Mouse (Mus musculus) lung, postnatal 0 days (tissue): ENCODE data around the gene Hist1h2bf. TPM values are rescaled to one million over a fixed set of nuclear protein-coding genes. Genes with fewer than 3 reads are reported as not detected.
"Not testable (repeated sequence)": the region's sequence is repeated elsewhere in the genome, so short reads cannot be mapped to it uniquely, and the experiment has no call there.

Source experiments
- ATAC-seq: fragments of 200-750 bp; cut with Nextera tagmentation; 2 replicates; pipeline ENCODE4 v1.8.0; 2017; ENCODE audit warnings: moderate library complexity
- DNase-seq: peaks from one replicate; pipeline ENCODE4 v3.0.0-alpha.2; 2016; ENCODE audit warnings: low spot score
- H3K27ac ChIP-seq: fragments of 300-500 bp; sonication (generic); 2 replicates; pipeline ENCODE4 v1.5.1; 2014; ENCODE audit warnings: antibody characterized with exemption, mild to moderate bottlenecking, low read length, mixed read lengths
- H3K27me3 ChIP-seq: fragments of 300-500 bp; sonication (generic); replicated peaks from 2 replicates; pipeline ENCODE4 v1.6.1; 2014; ENCODE audit warnings: low read length, mixed read lengths; ENCODE audit not compliant: insufficient read depth
- H3K36me3 ChIP-seq: fragments of 300-500 bp; sonication (generic); 2 replicates; pipeline ENCODE4 v1.6.1; 2014; ENCODE audit warnings: low read length, mixed read lengths; ENCODE audit not compliant: insufficient read depth
- H3K4me1 ChIP-seq: fragments of 300-500 bp; sonication (generic); 2 replicates; pipeline ENCODE4 v1.6.1; 2014; ENCODE audit warnings: antibody characterized with exemption, low read depth, low read length, mixed read lengths; ENCODE audit not compliant: insufficient read depth
- H3K4me2 ChIP-seq: fragments of 300-500 bp; sonication (generic); replicated peaks from 2 replicates; pipeline ENCODE4 v1.6.1; 2014; ENCODE audit warnings: low read depth, mild to moderate bottlenecking, low read length, moderate library complexity, mixed read lengths
- H3K4me3 ChIP-seq: fragments of 300-500 bp; sonication (generic); 2 replicates; pipeline ENCODE4 v1.5.1; 2014; ENCODE audit warnings: low read depth, low read length
- H3K9ac ChIP-seq: fragments of 300-500 bp; sonication (generic); replicated peaks from 2 replicates; pipeline ENCODE4 v1.6.1; 2014; ENCODE audit warnings: low read depth, mild to moderate bottlenecking
- H3K9me3 ChIP-seq: fragments of 300-500 bp; sonication (generic); 2 replicates; pipeline ENCODE4 v1.6.1; 2016; ENCODE audit warnings: low read length, mixed read lengths
- CTCF ChIP-seq: IDR thresholded peaks from 2 replicates; pipeline ENCODE4 v1.5.1; 2016; ENCODE audit warnings: antibody characterized with exemption, mild to moderate bottlenecking
- EP300 ChIP-seq: IDR thresholded peaks from 2 replicates; pipeline ENCODE4 v1.6.1; 2016; ENCODE audit warnings: antibody characterized with exemption, mild to moderate bottlenecking, control low read depth
- WGBS: fragments of 180-500 bp; shearing (Covaris S2); extraction: QIAGEN DNeasy Blood & Tissue Kit; methylation state at CpG from one replicate; pipeline ENCODE4 v1.1.7; 2014; 5-methylcytosine and 5-hydroxymethylcytosine counted together
- polyA plus RNA-seq: library from polyadenylated mRNA; unstranded; fragments of >200 nt; fragmentation: Nextera tagmentation; extraction: Ambion mirVana; gene quantifications from 2 replicates; pipeline ENCODE4 v1.2.1, GENCODE M21; 2015

The Hist1h2bf gene
- polyA plus RNA-seq, 1 experiment from 2014 or later, result 0.48 TPM

GRCm38 (mm10) chr13:23577835-23578234, 3.8 kb upstream of the Hist1h2bf start:
- DNase-seq, result no peak
- no peaks in the 10 kb centered on the region for H3K27me3 ChIP-seq

GRCm38 (mm10) chr13:23576906-23577639, 3.1 kb upstream of the Hist1h2bf start:
- TF ChIP-seq EP300 (no peak), CTCF (no peak)
- no peak overlapping the region for H3K9ac ChIP-seq
- H3K9me3 ChIP-seq, result no peaks in the 10 kb centered on the region
- no peaks in the 10 kb centered on the region for H3K36me3 ChIP-seq
- H3K4me1 ChIP-seq, result peaks cover 11% of the 10 kb centered on the region; the same call in 1 of the 2 replicates
- ATAC-seq (no peak), DNase-seq (peak; percentile 10)
- H3K27ac ChIP-seq, result no peak overlapping the region
- WGBS, result 22% methylated on average over 6 of the region's 6 CpGs
- peak overlapping the region; percentile 35; the same call in 1 of the 2 replicates for H3K4me3 ChIP-seq
- H3K4me2 ChIP-seq, result peak overlapping the region; percentile 57
- no peaks in the 10 kb centered on the region for H3K27me3 ChIP-seq

More at GRCm38 (mm10) chr13:23577835-23578234, 3.8 kb upstream of the Hist1h2bf start:
- no peak for ATAC-seq
- Histone ChIP-seq H3K4me1 (peaks cover 8% of the 10 kb centered on the region), H3K9ac (no peak overlapping the region), H3K27ac (no peak overlapping the region), H3K9me3 (no peaks in the 10 kb centered on the region), H3K4me2 (no peak overlapping the region), H3K36me3 (no peaks in the 10 kb centered on the region), H3K4me3 (no peak overlapping the region)
- no peak for TF ChIP-seq EP300
- no peak for TF ChIP-seq CTCF
- 96% methylated on average over 1 of the region's 1 CpGs for WGBS

GRCm38 (mm10) chr13:23576351-23576881, 2.4 kb upstream of the Hist1h2bf start:
- no peaks in the 10 kb centered on the region for H3K36me3 ChIP-seq
- no peaks in the 10 kb centered on the region for H3K9me3 ChIP-seq
- peaks cover 11% of the 10 kb centered on the region; the same call in 1 of the 2 replicates for H3K4me1 ChIP-seq
- H3K27me3 ChIP-seq, result no peaks in the 10 kb centered on the region
- no peak overlapping the region for H3K27ac ChIP-seq
- 6% methylated on average over 7 of the region's 7 CpGs for WGBS
- H3K9ac ChIP-seq, result no peak overlapping the region
- H3K4me2 ChIP-seq, result peak overlapping the region; percentile 57
- TF ChIP-seq EP300, result no peak
- TF ChIP-seq CTCF, result no peak
- H3K4me3 ChIP-seq, result peak overlapping the region; percentile 35
- ATAC-seq (no peak), DNase-seq (peak; percentile 24)

DNA sequence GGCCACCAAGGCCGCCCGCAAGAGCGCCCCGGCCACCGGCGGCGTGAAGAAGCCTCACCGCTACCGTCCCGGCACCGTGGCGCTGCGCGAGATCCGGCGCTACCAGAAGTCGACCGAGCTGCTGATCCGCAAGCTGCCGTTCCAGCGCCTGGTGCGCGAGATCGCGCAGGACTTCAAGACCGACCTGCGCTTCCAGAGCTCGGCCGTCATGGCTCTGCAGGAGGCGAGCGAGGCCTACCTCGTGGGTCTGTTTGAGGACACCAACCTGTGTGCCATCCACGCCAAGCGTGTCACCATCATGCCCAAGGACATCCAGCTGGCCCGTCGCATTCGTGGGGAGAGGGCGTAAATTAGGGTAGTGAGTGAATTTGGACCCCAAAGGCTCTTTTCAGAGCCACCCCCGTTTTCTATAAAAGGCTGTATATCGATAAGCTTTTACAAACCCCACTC, 1.9 kb upstream of the Hist1h2bf start:
- H3K27me3 ChIP-seq, DNase-seq, ATAC-seq, H3K36me3 ChIP-seq, H3K9me3 ChIP-seq, H3K9ac ChIP-seq: not testable (repeated sequence)
- WGBS, result 0% methylated on average over 8 of the region's 40 CpGs
- Histone ChIP-seq H3K4me3 (peak overlapping the region; percentile 35), H3K27ac (peak overlapping the region; percentile 76), H3K4me2 (peak overlapping the region; percentile 57), H3K4me1 (peaks cover 11% of the 10 kb centered on the region; the same call in 1 of the 2 replicates)

DNA sequence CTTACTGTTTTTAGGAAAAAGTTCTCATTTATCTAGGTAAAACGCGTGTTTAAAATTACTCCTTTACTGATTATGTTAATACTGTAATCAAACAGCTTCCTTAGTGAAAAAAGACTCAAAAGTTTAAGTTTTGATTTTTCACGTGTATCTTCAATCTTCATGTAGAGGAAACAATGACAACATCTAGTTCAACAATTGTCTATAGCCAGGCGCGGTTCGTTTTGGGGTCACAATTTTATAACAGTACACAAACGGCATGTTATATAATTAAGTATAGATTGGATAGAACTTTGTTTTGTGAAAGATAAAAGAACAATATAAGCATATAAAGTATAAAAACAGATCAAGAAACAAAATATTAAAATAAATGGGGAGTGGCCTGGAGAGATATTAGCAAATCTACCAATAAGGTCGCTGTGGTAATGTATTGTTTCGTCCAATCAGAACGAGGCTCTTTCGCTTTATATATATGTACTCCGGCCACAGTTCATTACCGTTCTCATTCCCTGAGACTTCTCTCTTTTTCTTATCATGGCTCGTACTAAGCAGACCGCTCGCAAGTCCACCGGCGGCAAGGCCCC, 1.4 kb upstream of the Hist1h2bf start, which contains the start of gene Hist1h3d:
Hist1h3d (plus strand) TSS at position 493 of the 581 bp plus-strand sequence.
- H3K9me3 ChIP-seq, result no peaks in the 10 kb centered on the region
- H3K4me1 ChIP-seq, result peaks cover 11% of the 10 kb centered on the region; the same call in 1 of the 2 replicates
- H3K4me2 ChIP-seq, result peak within 1 kb of the TSS; percentile 57
- no peak for TF ChIP-seq EP300
- TF ChIP-seq CTCF, result no peak
- H3K4me3 ChIP-seq, result peak within 1 kb of the TSS; percentile 35
- under 1% methylated on average over 18 of the region's 18 CpGs for WGBS
- peak within 1 kb of the TSS; percentile 76 for H3K27ac ChIP-seq
- H3K36me3 ChIP-seq, result no peaks in the 10 kb centered on the region
- no peak within 1 kb of the TSS for H3K9ac ChIP-seq
- DNase-seq (peak; percentile 96), ATAC-seq (peak; percentile 55)
- H3K27me3 ChIP-seq, result no peaks in the 10 kb centered on the region

DNA sequence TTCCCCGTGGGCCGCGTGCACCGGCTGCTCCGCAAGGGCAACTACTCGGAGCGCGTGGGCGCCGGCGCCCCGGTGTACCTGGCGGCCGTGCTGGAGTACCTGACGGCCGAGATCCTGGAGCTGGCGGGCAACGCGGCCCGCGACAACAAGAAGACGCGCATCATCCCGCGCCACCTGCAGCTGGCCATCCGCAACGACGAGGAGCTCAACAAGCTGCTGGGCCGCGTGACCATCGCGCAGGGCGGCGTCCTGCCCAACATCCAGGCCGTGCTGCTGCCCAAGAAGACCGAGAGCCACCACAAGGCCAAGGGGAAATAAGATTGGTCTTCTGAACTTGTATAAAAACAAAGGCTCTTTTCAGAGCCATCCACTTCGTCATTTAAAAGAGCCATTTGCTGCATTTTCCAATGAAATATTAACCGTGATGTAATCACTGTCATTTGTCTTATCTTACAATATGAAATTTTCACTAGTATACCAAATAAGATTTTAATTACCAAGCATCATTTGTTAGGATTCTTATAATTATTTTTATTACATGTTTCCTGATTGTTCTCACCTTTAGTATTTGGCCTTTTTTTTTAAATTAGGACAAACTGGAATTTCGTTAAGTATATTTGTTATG, 662 bp upstream of the Hist1h2bf start:
- whole genome bisulfite sequencing, result 0% methylated on average over 5 of the region's 39 CpGs
- ATAC-seq, result peak; percentile 3
- H3K36me3 ChIP-seq, H3K9ac ChIP-seq, H3K9me3 ChIP-seq, H3K27me3 ChIP-seq: not testable (repeated sequence)
- H3K4me2 ChIP-seq, result peak overlapping the region; percentile 64
- peak overlapping the region; percentile 75; the same call in 1 of the 2 replicates for H3K27ac ChIP-seq
- DNase-seq, result peak; percentile 36
- H3K4me1 ChIP-seq, result peaks cover 11% of the 10 kb centered on the region; the same call in 1 of the 2 replicates
- H3K4me3 ChIP-seq, result 0 out of 2 replicates have a peak overlapping the region, but pooled peaks have one; percentile 15

- Histone ChIP-seq H3K4me2 (peak overlapping the region; percentile 64), H3K27ac (peak overlapping the region; percentile 39; the same call in 1 of the 2 replicates), H3K4me1 (peaks cover 11% of the 10 kb centered on the region; the same call in 1 of the 2 replicates), H3K4me3 (peak overlapping the region; percentile 16; the same call in 1 of the 2 replicates), H3K9ac (peak overlapping the region; percentile 27; the same call in 1 of the 2 replicates)
- H3K36me3 ChIP-seq, H3K9me3 ChIP-seq, H3K27me3 ChIP-seq, ATAC-seq: not testable (repeated sequence)
- DNase-seq, result peak; percentile 12
- 7% methylated on average over 14 of the region's 20 CpGs for WGBS
Observed at GRCm38 (mm10) chr13:23573034-23573897, 730 bp downstream of the Hist1h2bf start.
